Mouse (Mus musculus) heart, embryonic 13.5 days (tissue): ENCODE results near the gene Tex22. TPM values are rescaled to one million over a fixed set of nuclear protein-coding genes. Genes with fewer than 3 reads are reported as not detected.

Source experiments
- ATAC-seq: fragments of 200-750 bp; cut with Nextera tagmentation; 2 replicates; pipeline ENCODE4 v1.8.0; 2017; ENCODE audit warnings: moderate TSS enrichment; ENCODE audit not compliant: insufficient number of reproducible peaks, low FRiP score, low TSS enrichment; ENCODE audit errors: extremely low read depth
- H3K27ac ChIP-seq: fragments of 300-500 bp; sonication (generic); replicated peaks from 2 replicates; pipeline ENCODE4 v1.5.1; 2015; ENCODE audit warnings: moderate library complexity, mild to moderate bottlenecking, inconsistent platforms
- H3K27me3 ChIP-seq: fragments of 300-500 bp; sonication (generic); replicated peaks from 2 replicates; pipeline ENCODE4 v1.6.1; 2015; ENCODE audit warnings: mild to moderate bottlenecking, inconsistent platforms
- H3K36me3 ChIP-seq: fragments of 300-500 bp; sonication (generic); 2 replicates; pipeline ENCODE4 v1.6.1; 2015; ENCODE audit warnings: mild to moderate bottlenecking, inconsistent platforms
- H3K4me1 ChIP-seq: fragments of 300-500 bp; sonication (generic); 2 replicates; pipeline ENCODE4 v1.6.1; 2015; ENCODE audit warnings: inconsistent platforms
- H3K4me2 ChIP-seq: fragments of 300-500 bp; sonication (generic); 2 replicates; pipeline ENCODE4 v1.6.1; 2015; ENCODE audit warnings: inconsistent platforms, mild to moderate bottlenecking, moderate library complexity
- H3K4me3 ChIP-seq: fragments of 300-500 bp; sonication (generic); 2 replicates; pipeline ENCODE4 v1.5.1; 2015; ENCODE audit warnings: moderate library complexity, mild to moderate bottlenecking, inconsistent platforms
- H3K9ac ChIP-seq: fragments of 300-500 bp; sonication (generic); 2 replicates; pipeline ENCODE4 v1.6.1; 2015; ENCODE audit warnings: inconsistent platforms, mild to moderate bottlenecking, moderate library complexity
- H3K9me3 ChIP-seq: fragments of 300-500 bp; sonication (generic); 2 replicates; pipeline ENCODE4 v1.6.1; 2016; ENCODE audit warnings: inconsistent platforms
- WGBS: fragments of 180-500 bp; shearing (Covaris S2); methylation state at CpG from one replicate; pipeline ENCODE4 v1.1.7; 2015; ENCODE audit warnings: mixed read lengths; 5-methylcytosine and 5-hydroxymethylcytosine counted together
- microRNA-seq: library from miRNA; unstranded; fragments of <30 nt; microRNA quantifications from one replicate; pipeline ENCODE4, GENCODE M21; 2016
- polyA plus RNA-seq: library from polyadenylated mRNA; unstranded; fragments of >200 nt; fragmentation: Nextera tagmentation; extraction: Ambion mirVana; gene quantifications from 2 replicates; pipeline ENCODE4 v1.2.1, GENCODE M21; 2015

The Tex22 gene
- polyA plus RNA-seq, 1 experiment from 2014 or later = not detected

DNA sequence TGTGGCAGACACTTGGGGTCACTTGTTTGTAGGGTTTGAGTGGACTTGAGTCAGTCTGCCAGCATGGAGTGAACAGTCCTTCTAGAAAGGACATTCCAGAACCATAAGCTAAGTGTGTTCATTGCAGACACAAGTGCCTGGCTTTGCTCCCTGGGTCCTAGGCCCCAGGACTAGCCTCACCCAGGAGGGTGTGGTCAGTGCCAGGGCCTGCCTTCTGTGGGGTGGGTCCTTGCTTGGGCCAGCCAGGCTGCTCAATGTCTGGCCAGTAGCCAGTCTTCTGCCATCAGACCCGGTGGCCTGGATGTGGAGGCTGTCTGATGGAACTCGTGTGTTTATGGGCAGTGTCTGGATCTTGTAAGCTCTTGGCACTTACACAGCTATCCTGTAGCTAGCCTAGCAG lies 58.3 kb downstream of the Tex22 start:
- Histone ChIP-seq H3K4me1 (peaks cover 62% of the 10 kb centered on the region), H3K27me3 (no peaks in the 10 kb centered on the region), H3K36me3 (peaks cover 98% of the 10 kb centered on the region), H3K4me2 (peak overlapping the region; percentile 27; the same call in 1 of the 2 replicates), H3K9ac (peak overlapping the region; percentile 62; the same call in 1 of the 2 replicates), H3K4me3 (no peak overlapping the region), H3K9me3 (no peaks in the 10 kb centered on the region), H3K27ac (peak overlapping the region; percentile 97)
- WGBS = 16% methylated on average over 2 of the region's 2 CpGs
- peak; percentile 77 for ATAC-seq

DNA sequence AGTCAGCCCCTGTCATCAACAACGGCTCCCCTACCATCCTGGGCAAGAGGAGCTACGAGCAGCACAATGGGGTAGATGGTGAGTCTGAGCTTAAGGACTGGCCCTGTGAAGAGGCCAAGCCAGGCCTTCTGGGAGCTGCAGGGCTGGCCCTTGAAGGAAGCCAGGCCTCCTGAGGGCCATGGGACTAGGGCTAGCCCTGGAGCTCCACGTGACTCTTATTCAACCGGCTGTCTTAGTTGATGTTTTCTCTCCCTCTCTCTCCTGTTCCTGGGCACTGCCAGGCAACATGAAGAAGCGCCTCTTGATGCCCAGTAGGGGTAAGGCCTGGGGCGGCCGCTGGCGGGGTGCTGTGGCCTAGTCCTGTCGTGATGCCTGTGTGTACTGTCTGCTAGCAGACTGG lies 59.0 kb downstream of the Tex22 start:
- WGBS = 77% methylated on average over 9 of the region's 9 CpGs
- Histone ChIP-seq H3K4me1 (peaks cover 68% of the 10 kb centered on the region), H3K27ac (peak overlapping the region; percentile 97), H3K9me3 (no peaks in the 10 kb centered on the region), H3K27me3 (no peaks in the 10 kb centered on the region), H3K4me2 (peak overlapping the region; percentile 27; the same call in 1 of the 2 replicates), H3K36me3 (peaks cover 97% of the 10 kb centered on the region), H3K9ac (peak overlapping the region; percentile 62), H3K4me3 (no peak overlapping the region)
- ATAC-seq = 0 out of 2 replicates have a peak, but pooled peaks have one; percentile 4

DNA sequence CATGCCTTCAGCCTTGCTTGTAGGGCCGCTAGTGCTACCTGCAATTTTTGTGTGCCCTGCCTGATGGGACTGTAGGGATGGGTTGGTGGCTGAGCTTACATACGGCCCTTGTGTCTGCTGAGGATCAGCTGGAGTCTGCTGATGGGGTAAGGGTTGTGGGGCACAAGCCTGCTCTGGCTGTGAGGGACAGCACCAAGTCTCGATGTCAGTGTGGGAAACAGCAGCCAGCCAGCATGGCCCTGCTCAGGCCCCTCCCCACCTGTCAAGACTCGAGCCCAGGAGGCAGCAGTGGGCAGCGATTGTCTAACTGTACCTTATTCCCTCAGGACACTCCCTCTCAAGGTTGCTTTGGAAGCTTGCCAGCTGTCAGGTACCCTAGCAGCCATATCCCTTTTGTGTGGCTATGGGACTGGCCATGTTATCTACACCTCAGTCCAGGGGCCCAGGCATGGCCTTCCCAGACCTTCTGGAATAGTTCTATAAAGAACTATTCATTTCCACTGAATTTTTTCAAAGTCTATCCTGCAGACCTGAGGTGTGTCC lies 59.6 kb downstream of the Tex22 start:
- Histone ChIP-seq H3K27me3 (no peaks in the 10 kb centered on the region), H3K9me3 (no peaks in the 10 kb centered on the region), H3K27ac (peak overlapping the region; percentile 97), H3K4me3 (no peak overlapping the region), H3K9ac (peak overlapping the region; percentile 62), H3K4me2 (0 out of 2 replicates have a peak overlapping the region, but pooled peaks have one; percentile 27), H3K4me1 (peaks cover 74% of the 10 kb centered on the region), H3K36me3 (peaks cover 91% of the 10 kb centered on the region)
- WGBS = 61% methylated on average over 5 of the region's 5 CpGs
- no peak for ATAC-seq

DNA sequence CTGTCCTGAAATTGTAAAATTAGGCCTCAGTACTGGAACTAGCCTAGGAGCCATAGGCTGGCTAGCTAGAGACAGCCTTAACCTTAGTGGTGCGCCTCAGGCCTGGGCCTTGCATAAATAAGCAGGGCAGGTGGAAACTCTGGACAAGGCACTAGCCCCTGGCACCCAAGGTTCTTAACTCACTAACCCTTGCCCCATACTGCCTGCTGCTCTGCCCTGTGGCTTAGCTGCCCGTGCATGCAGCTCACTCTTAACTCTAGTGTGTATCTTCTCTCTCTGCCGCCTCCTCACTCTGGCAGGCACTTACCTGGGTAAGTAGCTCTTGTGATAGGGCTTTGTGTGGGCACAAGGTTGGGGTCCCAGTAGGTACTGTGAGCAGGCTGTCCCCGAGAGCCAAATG lies 60.2 kb downstream of the Tex22 start:
- Histone ChIP-seq H3K4me3 (no peak overlapping the region), H3K4me2 (no peak overlapping the region), H3K36me3 (peaks cover 85% of the 10 kb centered on the region), H3K27ac (peak overlapping the region; percentile 97; the same call in 1 of the 2 replicates), H3K9me3 (no peaks in the 10 kb centered on the region), H3K27me3 (no peaks in the 10 kb centered on the region), H3K4me1 (peaks cover 80% of the 10 kb centered on the region), H3K9ac (no peak overlapping the region; the same call in 1 of the 2 replicates)
- no peak for ATAC-seq
- WGBS = 74% methylated on average over 4 of the region's 4 CpGs

DNA sequence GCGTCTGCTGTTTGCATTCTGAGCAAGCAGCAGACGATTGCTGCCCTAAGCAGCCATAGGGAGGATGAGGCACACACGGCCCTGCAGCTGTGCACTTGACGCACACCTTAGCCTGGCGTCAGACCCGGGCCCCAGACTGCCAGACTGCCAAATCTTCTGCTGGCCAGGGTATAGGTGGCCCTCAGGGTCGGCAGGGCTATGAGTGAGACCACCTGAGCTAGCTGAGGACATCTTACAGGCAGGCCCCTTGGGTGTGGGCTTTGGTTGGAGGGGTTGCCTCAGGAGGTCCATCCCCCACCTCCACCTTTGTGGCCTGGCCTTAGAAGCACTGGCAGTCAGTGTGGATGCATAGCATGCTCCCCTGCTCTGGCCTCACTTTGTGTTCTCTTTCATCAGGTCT lies 61.1 kb downstream of the Tex22 start:
- Histone ChIP-seq H3K4me2 (no peak overlapping the region), H3K4me1 (peaks cover 84% of the 10 kb centered on the region), H3K27ac (peak overlapping the region; percentile 26; the same call in 1 of the 2 replicates), H3K9ac (peak overlapping the region; percentile 58; the same call in 1 of the 2 replicates), H3K9me3 (no peaks in the 10 kb centered on the region), H3K36me3 (peaks cover 76% of the 10 kb centered on the region), H3K27me3 (no peaks in the 10 kb centered on the region), H3K4me3 (no peak overlapping the region)
- 82% methylated on average over 7 of the region's 7 CpGs for WGBS
- ATAC-seq = no peak

GRCm38 (mm10) chr12:113136492-113137020 lies 62.3 kb downstream of the Tex22 start:
- peaks cover 84% of the 10 kb centered on the region for H3K4me1 ChIP-seq
- H3K36me3 ChIP-seq = peaks cover 65% of the 10 kb centered on the region
- no peaks in the 10 kb centered on the region for H3K9me3 ChIP-seq
- WGBS = 59% methylated on average over 17 of the region's 17 CpGs
- H3K4me2 ChIP-seq = peak overlapping the region; percentile 6; the same call in 1 of the 2 replicates
- H3K9ac ChIP-seq = peak overlapping the region; percentile 58
- no peaks in the 10 kb centered on the region for H3K27me3 ChIP-seq
- H3K27ac ChIP-seq = peak overlapping the region; percentile 99
- H3K4me3 ChIP-seq = no peak overlapping the region
- ATAC-seq = no peak

DNA sequence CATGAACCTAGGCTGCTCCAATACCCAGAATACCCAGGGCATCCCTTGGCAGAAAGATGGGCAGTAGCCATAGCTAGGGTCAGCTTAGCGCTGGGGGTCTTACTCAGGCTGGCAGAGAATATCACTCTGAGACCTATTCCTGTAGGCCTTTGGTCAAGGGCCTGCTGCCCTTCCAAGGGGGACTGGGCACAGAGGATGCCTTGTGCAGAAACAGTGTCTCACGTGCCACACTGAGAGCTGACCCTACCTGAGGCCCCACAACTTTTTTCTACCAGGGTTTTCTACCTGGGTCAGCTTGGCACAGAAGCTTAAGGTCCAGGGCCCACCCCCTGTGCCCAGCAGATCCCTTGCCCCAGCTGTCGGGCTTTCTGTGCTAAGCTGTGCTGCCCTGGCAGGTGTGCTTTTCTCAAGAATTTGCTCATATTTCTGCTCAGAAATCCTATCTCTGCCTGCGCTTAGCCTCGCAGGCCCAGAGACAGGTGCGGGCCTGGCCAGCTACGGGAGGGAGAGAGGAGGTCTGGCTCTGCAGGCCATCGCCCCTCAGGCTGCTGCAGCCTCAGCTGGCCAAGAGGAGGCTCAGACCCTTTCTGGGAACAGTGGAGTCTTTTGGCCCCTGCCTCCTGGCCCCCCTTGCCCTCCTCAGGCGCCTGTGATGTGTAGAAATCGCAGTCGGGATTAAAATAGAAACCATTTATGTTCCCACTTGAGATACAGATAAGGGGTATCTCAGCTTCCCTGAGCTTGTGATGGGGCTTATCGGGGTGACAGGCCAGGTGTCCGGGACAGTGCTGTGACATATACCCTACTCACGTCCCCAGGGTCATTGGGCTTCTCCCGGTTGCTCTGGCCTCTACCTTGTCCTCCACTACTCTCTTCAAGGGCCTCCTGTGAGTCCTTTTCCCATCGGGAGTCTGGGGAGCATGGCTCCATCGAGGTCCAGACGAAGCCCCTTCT lies 63.2 kb downstream of the Tex22 start:
- Histone ChIP-seq H3K4me1 (peaks cover 82% of the 10 kb centered on the region), H3K27ac (peak overlapping the region; percentile 99), H3K36me3 (peaks cover 56% of the 10 kb centered on the region), H3K9ac (peak overlapping the region; percentile 58), H3K4me3 (no peak overlapping the region), H3K4me2 (peak overlapping the region; percentile 93), H3K27me3 (no peaks in the 10 kb centered on the region), H3K9me3 (no peaks in the 10 kb centered on the region)
- WGBS = 37% methylated on average over 18 of the region's 18 CpGs
- no peak for ATAC-seq

GRCm38 (mm10) chr12:113138291-113138690 lies 64.0 kb downstream of the Tex22 start:
- H3K4me3 ChIP-seq = 0 out of 2 replicates have a peak overlapping the region, but pooled peaks have one; percentile 82
- 43% methylated on average over 6 of the region's 6 CpGs for WGBS
- H3K4me2 ChIP-seq = peak overlapping the region; percentile 93
- H3K27ac ChIP-seq = peak overlapping the region; percentile 99
- peaks cover 52% of the 10 kb centered on the region for H3K36me3 ChIP-seq
- H3K9me3 ChIP-seq = no peaks in the 10 kb centered on the region
- H3K4me1 ChIP-seq = peaks cover 82% of the 10 kb centered on the region
- H3K9ac ChIP-seq = peak overlapping the region; percentile 95
- no peak for ATAC-seq
- H3K27me3 ChIP-seq = no peaks in the 10 kb centered on the region

Small RNA genes lying within 50 kb of the gene (microRNA-seq; reads per million reads assigned to microRNA genes)
- not detected for gene Gm44471

Other genes with a start within 250 kb of the Tex22 start
- 49.1 and 49.3 TPM in 2 replicates for gene Cdca4, start 245.1 kb upstream of the Tex22 start, polyA plus RNA-seq
- gene Gpr132, start 206.3 kb upstream of the Tex22 start, polyA plus RNA-seq = 0.08 and 0.16 TPM in 2 replicates
- 2.5 and 2.7 TPM in 2 replicates for gene Jag2, start 144.7 kb upstream of the Tex22 start, polyA plus RNA-seq
- 45.3 and 47.2 TPM in 2 replicates for gene Nudt14, start 132.4 kb upstream of the Tex22 start, polyA plus RNA-seq
- 21.7 and 22.0 TPM in 2 replicates for gene Btbd6, start 98.0 kb upstream of the Tex22 start, polyA plus RNA-seq
- gene Brf1, start 73.8 kb upstream of the Tex22 start, polyA plus RNA-seq = 32.5 and 35.5 TPM in 2 replicates
- gene Pacs2, start 60.0 kb upstream of the Tex22 start, polyA plus RNA-seq = 7.0 and 7.7 TPM in 2 replicates
- 11.2 and 11.9 TPM in 2 replicates for gene Mta1, start 23.8 kb downstream of the Tex22 start, polyA plus RNA-seq
- 1,302 and 1,499 TPM in 2 replicates for gene Crip2, start 65.7 kb downstream of the Tex22 start, polyA plus RNA-seq
- gene Crip1, start 71.8 kb downstream of the Tex22 start, polyA plus RNA-seq = 408 and 464 TPM in 2 replicates
- gene Tedc1, start 81.9 kb downstream of the Tex22 start, polyA plus RNA-seq = 20.6 and 21.8 TPM in 2 replicates
- gene Tmem121, start 111.4 kb downstream of the Tex22 start, polyA plus RNA-seq = 2.8 and 3.1 TPM in 2 replicates